Mouse (Mus musculus): ENCODE data around the gene Mfsd4b3. TPM values are rescaled to one million over a fixed set of nuclear protein-coding genes. Genes with fewer than 3 reads are reported as not detected.
"Not testable (repeated sequence)": the region's sequence is repeated elsewhere in the genome, so short reads cannot be mapped to it uniquely, and the experiment has no call there.

The Mfsd4b3 gene
- polyA plus RNA-seq, 1 experiment from 2014 or later: 0.23 TPM

GRCm38 (mm10) chr10:39924556-39924955 is 35.4 kb downstream of the Mfsd4b3 start:
- not testable (repeated sequence) for ATAC-seq (ENCODE audit: insufficient number of reproducible peaks, insufficient read depth, low FRiP score, low TSS enrichment, low read depth); H3K9me3 ChIP-seq; H3K4me3 ChIP-seq (replicated peaks); H3K27ac ChIP-seq; H3K9ac ChIP-seq (replicated peaks); H3K36me3 ChIP-seq; H3K4me2 ChIP-seq
- WGBS: 74% methylated on average over 8 of the region's 8 CpGs
- Histone ChIP-seq H3K4me1 (replicated peaks) (peaks cover 14% of the 10 kb centered on the region), H3K27me3 (peaks cover 27% of the 10 kb centered on the region)

GRCm38 (mm10) chr10:39912616-39913015 is 47.3 kb downstream of the Mfsd4b3 start:
- Histone ChIP-seq H3K27ac (no peak overlapping the region), H3K4me1 (replicated peaks) (no peaks in the 10 kb centered on the region), H3K4me2 (no peak overlapping the region), H3K9ac (replicated peaks) (no peak overlapping the region), H3K36me3 (no peaks in the 10 kb centered on the region), H3K27me3 (no peaks in the 10 kb centered on the region), H3K4me3 (replicated peaks) (no peak overlapping the region), H3K9me3 (no peaks in the 10 kb centered on the region)
- ATAC-seq (ENCODE audit: insufficient number of reproducible peaks, insufficient read depth, low FRiP score, low TSS enrichment, low read depth): no peak

GRCm38 (mm10) chr10:39908768-39909441 is 51.0 kb downstream of the Mfsd4b3 start:
- no peaks in the 10 kb centered on the region for H3K36me3 ChIP-seq
- no peaks in the 10 kb centered on the region for H3K4me1 ChIP-seq (replicated peaks)
- H3K27ac ChIP-seq: no peak overlapping the region
- ATAC-seq (ENCODE audit: insufficient number of reproducible peaks, insufficient read depth, low FRiP score, low TSS enrichment, low read depth): no peak
- H3K27me3 ChIP-seq: no peaks in the 10 kb centered on the region
- no peaks in the 10 kb centered on the region for H3K9me3 ChIP-seq
- WGBS: 67% methylated on average over 13 of the region's 13 CpGs
- no peak overlapping the region for H3K4me2 ChIP-seq
- no peak overlapping the region for H3K9ac ChIP-seq (replicated peaks)
- H3K4me3 ChIP-seq (replicated peaks): no peak overlapping the region

GRCm38 (mm10) chr10:39906799-39907658 is 52.9 kb downstream of the Mfsd4b3 start:
- no peak overlapping the region for H3K4me3 ChIP-seq (replicated peaks)
- H3K27ac ChIP-seq: no peak overlapping the region
- WGBS: 79% methylated on average over 10 of the region's 10 CpGs
- no peaks in the 10 kb centered on the region for H3K36me3 ChIP-seq
- no peak overlapping the region for H3K4me2 ChIP-seq
- no peak for ATAC-seq (ENCODE audit: insufficient number of reproducible peaks, insufficient read depth, low FRiP score, low TSS enrichment, low read depth)
- H3K9me3 ChIP-seq: no peaks in the 10 kb centered on the region
- H3K27me3 ChIP-seq: no peaks in the 10 kb centered on the region
- no peak overlapping the region for H3K9ac ChIP-seq (replicated peaks)
- no peaks in the 10 kb centered on the region for H3K4me1 ChIP-seq (replicated peaks)

GRCm38 (mm10) chr10:39904191-39904590 is 55.8 kb downstream of the Mfsd4b3 start:
- Histone ChIP-seq H3K27ac (no peak overlapping the region), H3K27me3 (no peaks in the 10 kb centered on the region), H3K4me3 (replicated peaks) (no peak overlapping the region), H3K9ac (replicated peaks) (no peak overlapping the region), H3K4me2 (no peak overlapping the region), H3K4me1 (replicated peaks) (no peaks in the 10 kb centered on the region), H3K9me3 (no peaks in the 10 kb centered on the region), H3K36me3 (no peaks in the 10 kb centered on the region)
- no peak for ATAC-seq (ENCODE audit: insufficient number of reproducible peaks, insufficient read depth, low FRiP score, low TSS enrichment, low read depth)
- 70% methylated on average over 3 of the region's 3 CpGs for WGBS

- Histone ChIP-seq H3K27me3 (no peaks in the 10 kb centered on the region), H3K4me3 (replicated peaks) (peak within 1 kb of the TSS; percentile 74), H3K4me2 (peak within 1 kb of the TSS; percentile 70), H3K4me1 (replicated peaks) (0 out of 2 replicates have a peak, but pooled peaks cover 6% of the 10 kb centered on the region), H3K9me3 (no peaks in the 10 kb centered on the region), H3K27ac (peak within 1 kb of the TSS; percentile 89), H3K36me3 (no peaks in the 10 kb centered on the region), H3K9ac (replicated peaks) (peak within 1 kb of the TSS; percentile 89)
- under 1% methylated on average over 41 of the region's 41 CpGs for WGBS
- ATAC-seq (ENCODE audit: insufficient number of reproducible peaks, insufficient read depth, low FRiP score, low TSS enrichment, low read depth): peak; percentile 92
Measured at GRCm38 (mm10) chr10:39898874-39899371, 61.0 kb downstream of the Mfsd4b3 start, which contains the start of gene Mfsd4b4. Gene Mfsd4b4, minus strand, starts transcription at chr10:39899238.

Other genes with a start within 250 kb of the Mfsd4b3 start
- gene Rev3l, start 228.0 kb downstream of the Mfsd4b3 start, polyA plus RNA-seq (2016; fragmentation: Nextera tagmentation; extraction: Ambion mirVana): 13.8 TPM in 2 replicates
- gene Mfsd4b4, start 60.9 kb downstream of the Mfsd4b3 start, polyA plus RNA-seq (2016; fragmentation: Nextera tagmentation; extraction: Ambion mirVana): 6.8 and 6.9 TPM in 2 replicates
- not detected in 2 replicates for gene Mfsd4b2, start 33.2 kb downstream of the Mfsd4b3 start, polyA plus RNA-seq (2016; fragmentation: Nextera tagmentation; extraction: Ambion mirVana)
- gene Mfsd4b5, start 26.5 kb upstream of the Mfsd4b3 start, polyA plus RNA-seq (2016; fragmentation: Nextera tagmentation; extraction: Ambion mirVana): 0.11 and 0.15 TPM in 2 replicates
- gene Mfsd4b1, start 65.1 kb upstream of the Mfsd4b3 start, polyA plus RNA-seq (2016; fragmentation: Nextera tagmentation; extraction: Ambion mirVana): 0.23 and 0.33 TPM in 2 replicates
- gene Slc16a10, start 182.1 kb upstream of the Mfsd4b3 start, polyA plus RNA-seq (2016; fragmentation: Nextera tagmentation; extraction: Ambion mirVana): 18.3 and 19.8 TPM in 2 replicates